Mouse (Mus musculus) embryonic facial prominence, embryonic 12.5 days (tissue): ENCODE results near the gene Eri3. TPM values are rescaled to one million over a fixed set of nuclear protein-coding genes. Genes with fewer than 3 reads are reported as not detected.
A peak's percentile ranks its signal among the peaks of the same experiment; 100 is the strongest.

Source experiments
- ATAC-seq: fragments of 200-750 bp; cut with Nextera tagmentation; 2 replicates; pipeline ENCODE4 v1.8.0; 2017; ENCODE audit not compliant: insufficient number of reproducible peaks, insufficient read depth, low FRiP score, low TSS enrichment
- H3K27ac ChIP-seq: fragments of 300-500 bp; sonication (generic); 2 replicates; pipeline ENCODE4 v1.5.1; 2016; ENCODE audit warnings: mild to moderate bottlenecking
- H3K27me3 ChIP-seq: fragments of 300-500 bp; sonication (generic); 2 replicates; pipeline ENCODE4 v1.6.1; 2016; ENCODE audit warnings: mild to moderate bottlenecking, moderate library complexity
- H3K36me3 ChIP-seq: fragments of 300-500 bp; sonication (generic); 2 replicates; pipeline ENCODE4 v1.6.1; 2016; ENCODE audit warnings: mild to moderate bottlenecking
- H3K4me1 ChIP-seq: fragments of 300-500 bp; sonication (generic); 2 replicates; pipeline ENCODE4 v1.6.1; 2016
- H3K4me2 ChIP-seq: fragments of 300-500 bp; sonication (generic); replicated peaks from 2 replicates; pipeline ENCODE4 v1.6.1; 2016; ENCODE audit warnings: mild to moderate bottlenecking, moderate library complexity
- H3K4me3 ChIP-seq: fragments of 300-500 bp; sonication (generic); 2 replicates; pipeline ENCODE4 v1.5.1; 2016; ENCODE audit warnings: mild to moderate bottlenecking
- H3K9ac ChIP-seq: fragments of 300-500 bp; sonication (generic); 2 replicates; pipeline ENCODE4 v1.6.1; 2016; ENCODE audit warnings: mild to moderate bottlenecking, moderate library complexity
- H3K9me3 ChIP-seq: fragments of 300-500 bp; sonication (generic); 2 replicates; pipeline ENCODE4 v1.6.1; 2016; ENCODE audit warnings: mild to moderate bottlenecking, moderate library complexity
- WGBS: fragments of 180-500 bp; shearing (Covaris S2); methylation state at CpG from one replicate; pipeline ENCODE4 v1.1.7; 2016; 5-methylcytosine and 5-hydroxymethylcytosine counted together
- polyA plus RNA-seq: library from polyadenylated mRNA; unstranded; fragments of >200 nt; fragmentation: Nextera tagmentation; extraction: Ambion mirVana; gene quantifications from 2 replicates; pipeline ENCODE4 v1.2.1, GENCODE M21; 2016

The Eri3 gene
- polyA plus RNA-seq, 1 experiment from 2014 or later, result 172 TPM

DNA sequence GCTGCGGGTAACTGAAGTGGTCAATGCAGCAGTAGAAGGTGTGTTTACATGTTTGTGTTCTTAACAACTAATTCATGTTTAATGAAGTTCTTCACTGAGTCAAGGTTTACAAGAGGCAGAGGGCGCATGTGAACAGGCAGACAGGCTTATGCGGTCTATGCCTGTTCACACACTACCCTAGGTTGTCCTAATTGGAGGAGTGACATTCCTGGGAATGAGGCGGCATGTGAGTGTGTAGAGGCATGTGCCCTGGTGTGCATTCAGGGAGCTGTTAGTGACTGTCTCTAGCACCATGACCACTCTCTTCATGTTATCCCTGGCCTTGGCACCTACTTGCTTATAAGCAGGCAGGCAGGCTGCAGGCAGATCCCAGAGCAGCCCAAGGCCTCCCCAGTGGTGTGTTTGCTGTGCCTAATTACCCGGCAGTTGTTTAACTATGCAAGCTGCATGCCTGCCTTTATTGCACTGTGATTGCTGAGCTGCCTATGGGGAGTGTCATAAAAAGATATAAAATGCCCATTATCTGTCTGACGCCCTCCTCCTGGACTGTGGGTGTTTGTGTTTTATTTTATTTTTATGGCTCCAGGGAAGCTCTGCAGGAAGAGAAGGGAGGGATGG is 80.0 kb downstream of the Eri3 start:
- Histone ChIP-seq H3K27me3 (no peaks in the 10 kb centered on the region), H3K9me3 (no peaks in the 10 kb centered on the region), H3K4me2 (no peak overlapping the region), H3K36me3 (peaks cover 5% of the 10 kb centered on the region; the same call in 1 of the 2 replicates), H3K9ac (no peak overlapping the region), H3K4me3 (no peak overlapping the region), H3K4me1 (no peaks in the 10 kb centered on the region), H3K27ac (no peak overlapping the region)
- ATAC-seq, result 0 out of 2 replicates have a peak, but pooled peaks have one; percentile 15
- 80% methylated on average over 6 of the region's 6 CpGs for WGBS

DNA sequence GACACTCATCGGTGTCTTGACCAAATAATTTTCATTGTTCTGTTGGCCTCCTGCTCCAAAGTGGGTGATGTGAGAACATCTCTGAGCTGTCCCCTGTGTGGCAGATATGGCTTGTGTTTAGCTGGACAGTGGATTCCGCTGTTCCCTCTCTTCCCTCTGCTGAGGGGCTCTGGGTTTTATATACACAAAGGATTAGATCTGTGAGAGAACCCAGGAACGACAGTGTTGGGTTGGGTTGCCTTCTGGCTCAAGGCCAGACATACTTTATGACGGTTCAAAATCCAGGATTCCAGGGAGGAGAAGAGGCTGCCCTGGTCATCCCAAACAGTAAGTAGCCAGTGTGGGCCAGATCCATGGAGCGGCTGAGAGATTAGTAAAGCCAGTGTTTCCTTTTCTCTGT is 83.4 kb downstream of the Eri3 start:
- ATAC-seq, result no peak
- Histone ChIP-seq H3K4me1 (no peaks in the 10 kb centered on the region), H3K36me3 (peaks cover 5% of the 10 kb centered on the region; the same call in 1 of the 2 replicates), H3K27me3 (no peaks in the 10 kb centered on the region), H3K9ac (no peak overlapping the region), H3K9me3 (no peaks in the 10 kb centered on the region), H3K27ac (no peak overlapping the region), H3K4me2 (no peak overlapping the region), H3K4me3 (no peak overlapping the region)
- WGBS, result 84% methylated on average over 5 of the region's 5 CpGs

DNA sequence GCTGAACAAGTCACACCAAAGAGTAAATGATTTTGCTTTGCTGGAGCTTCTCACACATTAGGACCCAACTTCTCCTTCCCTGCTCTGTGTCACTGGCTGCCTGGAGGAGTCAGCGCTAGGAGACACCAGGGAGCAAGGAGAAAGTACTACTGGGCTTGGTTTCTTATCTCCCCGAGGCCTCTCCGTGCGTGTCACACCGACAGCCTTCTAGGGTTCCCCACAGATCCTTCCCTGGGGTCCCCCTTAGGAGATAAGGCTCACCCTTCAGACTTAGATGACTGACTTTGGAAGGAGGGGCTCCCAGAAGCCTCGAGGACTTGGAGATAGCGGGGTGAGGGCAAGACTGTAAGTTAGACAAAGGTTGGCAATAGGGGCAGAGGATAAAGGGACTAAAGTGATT is 84.5 kb downstream of the Eri3 start:
- Histone ChIP-seq H3K27ac (no peak overlapping the region), H3K4me3 (no peak overlapping the region), H3K9ac (no peak overlapping the region), H3K4me1 (no peaks in the 10 kb centered on the region), H3K27me3 (no peaks in the 10 kb centered on the region), H3K4me2 (no peak overlapping the region), H3K9me3 (no peaks in the 10 kb centered on the region), H3K36me3 (peaks cover 5% of the 10 kb centered on the region; the same call in 1 of the 2 replicates)
- WGBS, result 89% methylated on average over 7 of the region's 7 CpGs
- ATAC-seq, result no peak

DNA sequence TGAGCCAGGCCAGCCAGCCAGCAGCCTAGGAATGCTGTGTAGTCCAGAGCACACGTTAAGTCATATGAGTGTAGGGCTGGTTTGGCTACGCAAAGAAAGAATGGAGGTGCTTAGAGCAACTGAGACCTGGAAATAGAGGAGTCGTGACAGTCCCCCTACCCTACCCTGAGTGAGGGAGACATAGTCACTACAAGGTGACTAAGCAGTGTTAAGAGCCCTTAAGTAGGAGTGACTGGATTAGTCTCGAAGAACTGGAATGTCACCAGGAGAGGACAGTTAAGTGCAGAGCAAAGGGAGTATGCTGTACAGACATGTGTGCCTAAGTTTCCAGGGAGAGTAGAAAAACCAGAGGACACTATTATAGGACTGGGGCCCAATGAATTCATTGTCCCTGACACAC is 86.0 kb downstream of the Eri3 start:
- Histone ChIP-seq H3K4me2 (no peak overlapping the region), H3K9ac (no peak overlapping the region), H3K9me3 (no peaks in the 10 kb centered on the region), H3K4me1 (no peaks in the 10 kb centered on the region), H3K36me3 (peaks cover 9% of the 10 kb centered on the region), H3K27ac (no peak overlapping the region), H3K27me3 (no peaks in the 10 kb centered on the region), H3K4me3 (no peak overlapping the region)
- ATAC-seq, result no peak
- 85% methylated on average over 4 of the region's 4 CpGs for WGBS

DNA sequence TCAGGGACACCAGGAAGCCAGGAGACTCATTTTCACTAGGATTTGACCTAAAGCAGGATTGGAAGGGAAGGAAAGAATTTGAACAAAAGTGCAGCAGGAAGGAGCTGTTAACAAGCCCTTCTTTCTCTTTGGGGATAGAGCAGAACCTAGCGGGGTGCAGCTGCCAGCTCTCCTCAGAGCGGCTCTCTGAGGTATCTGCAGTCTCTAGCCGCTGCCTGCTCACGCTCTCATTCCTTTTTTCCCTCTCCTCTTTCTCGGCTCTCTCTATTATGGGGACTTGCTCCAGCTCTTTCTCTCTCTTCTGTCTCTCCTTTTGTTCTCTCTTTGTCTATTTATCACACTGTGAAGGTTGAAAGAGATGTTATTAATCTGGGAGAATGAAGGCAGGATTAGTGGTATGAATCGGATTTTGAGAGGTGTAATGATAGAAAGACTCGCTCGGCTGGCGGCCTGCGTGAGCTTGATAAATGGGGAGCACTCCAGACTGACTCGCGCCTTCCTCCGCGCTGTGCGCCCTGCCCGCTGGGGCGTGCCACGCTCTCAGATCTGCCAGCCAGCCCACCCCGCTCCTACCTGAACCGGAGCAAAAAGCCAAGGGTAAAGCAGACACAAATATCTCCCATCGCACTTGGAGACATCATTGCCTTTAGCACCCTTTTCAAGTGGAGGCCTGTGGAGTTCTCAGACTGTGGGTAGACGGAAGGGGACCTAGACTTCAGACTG is 86.9 kb downstream of the Eri3 start:
- Histone ChIP-seq H3K27ac (0 out of 2 replicates have a peak overlapping the region, but pooled peaks have one; percentile 6), H3K4me3 (no peak overlapping the region), H3K9ac (no peak overlapping the region), H3K4me2 (no peak overlapping the region; the same call in 1 of the 2 replicates), H3K27me3 (no peaks in the 10 kb centered on the region), H3K36me3 (peaks cover 9% of the 10 kb centered on the region), H3K4me1 (no peaks in the 10 kb centered on the region), H3K9me3 (no peaks in the 10 kb centered on the region)
- no peak for ATAC-seq
- WGBS, result 72% methylated on average over 22 of the region's 22 CpGs

DNA sequence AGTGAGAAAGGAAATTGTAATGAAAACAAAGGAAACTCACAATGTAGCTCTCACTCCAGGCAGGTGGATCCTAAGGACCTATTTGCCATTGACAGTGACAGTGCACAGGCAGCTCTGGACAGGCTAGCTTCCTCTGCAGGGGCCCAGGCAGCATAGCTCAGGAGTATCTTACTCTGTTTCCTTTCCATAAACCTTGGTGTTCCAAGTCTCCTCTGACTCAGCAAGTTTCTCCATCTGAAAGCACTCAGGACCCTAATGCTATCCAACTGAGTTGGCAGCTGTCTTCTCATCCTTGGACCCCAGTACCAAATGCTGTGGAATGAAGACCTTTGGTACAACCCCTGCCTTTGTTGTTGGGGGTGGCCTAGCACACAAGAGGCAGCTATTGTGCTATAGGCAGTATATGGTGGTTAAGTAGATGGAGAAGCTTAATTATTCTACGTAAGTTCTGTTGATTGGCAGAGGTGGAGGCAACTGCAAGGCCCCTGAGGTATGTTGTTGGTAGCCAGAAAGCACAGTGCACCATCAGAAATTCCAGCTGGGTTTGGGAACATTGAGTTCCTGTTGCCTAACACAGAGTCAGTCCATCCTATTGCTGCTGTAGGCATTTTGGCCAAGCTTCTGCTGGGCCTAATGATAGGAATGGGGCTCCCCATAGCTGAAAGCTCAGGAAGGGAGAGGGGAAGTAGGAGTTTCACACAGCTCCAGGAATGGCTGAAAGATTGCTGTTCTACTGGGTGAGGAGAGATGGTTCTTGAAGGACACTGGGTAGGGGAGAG is 90.9 kb downstream of the Eri3 start:
- Histone ChIP-seq H3K4me1 (peaks cover 4% of the 10 kb centered on the region; the same call in 1 of the 2 replicates), H3K4me2 (no peak overlapping the region), H3K9ac (no peak overlapping the region), H3K27me3 (no peaks in the 10 kb centered on the region), H3K27ac (no peak overlapping the region), H3K4me3 (no peak overlapping the region), H3K9me3 (no peaks in the 10 kb centered on the region), H3K36me3 (peaks cover 9% of the 10 kb centered on the region)
- ATAC-seq, result no peak
- WGBS, result 91% methylated on average over 1 of the region's 1 CpGs

GRCm38 (mm10) chr4:117641804-117642203 is 91.6 kb downstream of the Eri3 start:
- Histone ChIP-seq H3K27me3 (no peaks in the 10 kb centered on the region), H3K27ac (no peak overlapping the region), H3K4me3 (no peak overlapping the region), H3K9me3 (no peaks in the 10 kb centered on the region), H3K4me2 (no peak overlapping the region), H3K36me3 (peaks cover 9% of the 10 kb centered on the region), H3K9ac (no peak overlapping the region), H3K4me1 (peaks cover 4% of the 10 kb centered on the region; the same call in 1 of the 2 replicates)
- no peak for ATAC-seq
- 70% methylated on average over 1 of the region's 1 CpGs for WGBS

DNA sequence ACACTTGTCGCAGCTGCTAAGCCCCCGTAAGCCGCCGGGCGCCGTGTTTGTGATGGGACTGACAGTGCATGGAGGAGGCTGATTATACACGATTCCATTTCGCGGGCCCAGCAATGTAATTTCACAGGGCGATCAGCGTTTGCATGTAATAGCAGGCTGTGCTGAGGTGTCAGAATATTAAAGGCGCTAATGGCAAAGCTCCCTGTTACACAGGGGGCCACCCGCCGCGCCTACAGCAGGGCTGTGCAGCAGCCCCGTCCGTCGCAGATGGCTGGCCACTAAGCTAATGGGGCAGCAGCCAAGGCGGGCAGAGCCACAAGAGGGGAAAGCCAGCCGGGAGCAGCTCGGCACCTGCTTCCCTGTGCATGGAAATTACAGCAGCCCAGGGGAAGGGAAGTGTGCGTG is 94.9 kb downstream of the Eri3 start:
- H3K4me1 ChIP-seq, result peaks cover 8% of the 10 kb centered on the region
- H3K9ac ChIP-seq, result no peak overlapping the region
- WGBS, result 58% methylated on average over 22 of the region's 22 CpGs
- H3K4me3 ChIP-seq, result no peak overlapping the region
- H3K4me2 ChIP-seq, result no peak overlapping the region
- H3K27ac ChIP-seq, result peak overlapping the region; percentile 11; the same call in 1 of the 2 replicates
- H3K9me3 ChIP-seq, result no peaks in the 10 kb centered on the region
- no peak for ATAC-seq
- H3K27me3 ChIP-seq, result no peaks in the 10 kb centered on the region
- peaks cover 8% of the 10 kb centered on the region for H3K36me3 ChIP-seq

- WGBS, result 76% methylated on average over 2 of the region's 2 CpGs
- ATAC-seq, result no peak
- Histone ChIP-seq H3K9ac (no peak overlapping the region), H3K9me3 (no peaks in the 10 kb centered on the region), H3K4me2 (no peak overlapping the region), H3K4me3 (no peak overlapping the region), H3K36me3 (peaks cover 7% of the 10 kb centered on the region), H3K27me3 (no peaks in the 10 kb centered on the region), H3K27ac (0 out of 2 replicates have a peak overlapping the region, but pooled peaks have one; percentile 0), H3K4me1 (peaks cover 8% of the 10 kb centered on the region)
Observed at GRCm38 (mm10) chr4:117645859-117646258, 95.7 kb downstream of the Eri3 start.

- Histone ChIP-seq H3K27me3 (no peaks in the 10 kb centered on the region), H3K4me1 (peaks cover 13% of the 10 kb centered on the region), H3K4me3 (no peak overlapping the region), H3K4me2 (no peak overlapping the region), H3K27ac (no peak overlapping the region), H3K36me3 (peaks cover 7% of the 10 kb centered on the region; the same call in 1 of the 2 replicates), H3K9me3 (no peaks in the 10 kb centered on the region), H3K9ac (no peak overlapping the region)
- ATAC-seq, result no peak
- WGBS, result 74% methylated on average over 8 of the region's 8 CpGs
Observed at GRCm38 (mm10) chr4:117646496-117646895, 96.3 kb downstream of the Eri3 start.

GRCm38 (mm10) chr4:117646926-117647755 is 97.0 kb downstream of the Eri3 start:
- no peak overlapping the region for H3K4me3 ChIP-seq
- ATAC-seq, result no peak
- peaks cover 7% of the 10 kb centered on the region; the same call in 1 of the 2 replicates for H3K36me3 ChIP-seq
- no peaks in the 10 kb centered on the region for H3K9me3 ChIP-seq
- no peak overlapping the region for H3K4me2 ChIP-seq
- 62% methylated on average over 23 of the region's 23 CpGs for WGBS
- H3K4me1 ChIP-seq, result peaks cover 16% of the 10 kb centered on the region
- H3K27ac ChIP-seq, result no peak overlapping the region
- H3K9ac ChIP-seq, result no peak overlapping the region
- H3K27me3 ChIP-seq, result no peaks in the 10 kb centered on the region
